Mouse (Mus musculus): ENCODE results near the gene Znfx1. TPM values are rescaled to one million over a fixed set of nuclear protein-coding genes. Genes with fewer than 3 reads are reported as not detected.

Znfx1 gene
- total and polyA plus RNA-seq, 2 experiments from 2014 or later, result 4.4 to 25.4 TPM

- DNase-seq (no peak), ATAC-seq (no peak)
- no peak for TF ChIP-seq CTCF (IDR thresholded peaks at IDR 0.05; ENCODE audit: low read depth)
- Histone ChIP-seq H3K9ac (no peak overlapping the region), H3K4me1 (ENCODE audit: insufficient read depth) (no peaks in the 10 kb centered on the region), H3K27me3 (ENCODE audit: insufficient read depth, low read length) (no peaks in the 10 kb centered on the region), H3K4me3 (ENCODE audit: low read depth, low read length) (no peak overlapping the region), H3K36me3 (ENCODE audit: insufficient read depth) (no peaks in the 10 kb centered on the region), H3K27ac (ENCODE audit: low read depth, low read length) (no peak overlapping the region), H3K4me2 (ENCODE audit: low read depth) (no peak overlapping the region), H3K9me3 (ENCODE audit: low read length) (no peaks in the 10 kb centered on the region)
- 91% methylated on average over 13 of the region's 13 CpGs for whole genome bisulfite sequencing
Observed at GRCm38 (mm10) chr2:167093171-167093900, 30.5 kb upstream of the Znfx1 start.

DNA sequence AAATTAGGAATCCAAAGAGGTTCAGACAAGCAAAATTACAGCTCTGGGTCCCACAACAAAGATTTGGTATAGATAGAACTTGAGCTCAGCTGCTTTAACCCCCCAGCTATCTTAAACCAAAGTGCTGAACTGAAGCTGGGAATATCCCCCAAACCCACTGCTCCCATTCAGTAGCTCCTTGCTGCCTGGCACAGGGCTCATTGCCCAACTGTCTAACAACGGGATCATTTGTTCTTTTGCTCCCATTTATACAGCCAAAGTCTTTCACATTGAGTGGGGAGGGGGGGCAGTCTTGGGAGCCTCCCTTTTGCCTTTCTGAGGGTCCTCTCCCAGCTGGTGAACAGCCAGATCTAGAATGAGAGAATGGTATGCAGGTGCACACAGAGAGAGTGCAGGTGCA is 27.5 kb upstream of the Znfx1 start:
- no peak overlapping the region for H3K27ac ChIP-seq (ENCODE audit: low read depth, low read length)
- no peaks in the 10 kb centered on the region for H3K4me1 ChIP-seq (ENCODE audit: insufficient read depth)
- no peak overlapping the region for H3K9ac ChIP-seq
- no peaks in the 10 kb centered on the region for H3K36me3 ChIP-seq (ENCODE audit: insufficient read depth)
- ATAC-seq, result no peak
- H3K9me3 ChIP-seq (ENCODE audit: low read length), result no peaks in the 10 kb centered on the region
- no peak overlapping the region for H3K4me3 ChIP-seq (ENCODE audit: low read depth, low read length)
- no peak overlapping the region for H3K4me2 ChIP-seq (ENCODE audit: low read depth)
- TF ChIP-seq CTCF (IDR thresholded peaks at IDR 0.05; ENCODE audit: low read depth), result no peak
- H3K27me3 ChIP-seq (ENCODE audit: insufficient read depth, low read length), result no peaks in the 10 kb centered on the region
- DNase-seq, result no peak
- WGBS, result 10% methylated on average over 1 of the region's 1 CpGs

GRCm38 (mm10) chr2:167086836-167087235 is 24.0 kb upstream of the Znfx1 start:
- Histone ChIP-seq H3K27ac (ENCODE audit: low read depth, low read length) (no peak overlapping the region), H3K27me3 (ENCODE audit: insufficient read depth, low read length) (no peaks in the 10 kb centered on the region), H3K4me1 (ENCODE audit: insufficient read depth) (no peaks in the 10 kb centered on the region), H3K36me3 (ENCODE audit: insufficient read depth) (no peaks in the 10 kb centered on the region), H3K9ac (no peak overlapping the region), H3K9me3 (ENCODE audit: low read length) (no peaks in the 10 kb centered on the region), H3K4me2 (ENCODE audit: low read depth) (no peak overlapping the region), H3K4me3 (ENCODE audit: low read depth, low read length) (no peak overlapping the region)
- TF ChIP-seq CTCF (IDR thresholded peaks at IDR 0.05; ENCODE audit: low read depth), result no peak
- DNase-seq (no peak), ATAC-seq (no peak)
- WGBS, result 91% methylated on average over 5 of the region's 5 CpGs

GRCm38 (mm10) chr2:167086092-167086491 is 23.3 kb upstream of the Znfx1 start:
- H3K27me3 ChIP-seq (ENCODE audit: insufficient read depth, low read length), result no peaks in the 10 kb centered on the region
- H3K27ac ChIP-seq (ENCODE audit: low read depth, low read length), result no peak overlapping the region
- no peaks in the 10 kb centered on the region for H3K36me3 ChIP-seq (ENCODE audit: insufficient read depth)
- H3K9me3 ChIP-seq (ENCODE audit: low read length), result no peaks in the 10 kb centered on the region
- whole genome bisulfite sequencing, result 78% methylated on average over 11 of the region's 11 CpGs
- no peak for DNase-seq
- TF ChIP-seq CTCF (IDR thresholded peaks at IDR 0.05; ENCODE audit: low read depth), result no peak
- H3K4me3 ChIP-seq (ENCODE audit: low read depth, low read length), result no peak overlapping the region
- no peak overlapping the region for H3K9ac ChIP-seq
- no peak overlapping the region for H3K4me2 ChIP-seq (ENCODE audit: low read depth)
- ATAC-seq, result no peak
- H3K4me1 ChIP-seq (ENCODE audit: insufficient read depth), result no peaks in the 10 kb centered on the region

DNA sequence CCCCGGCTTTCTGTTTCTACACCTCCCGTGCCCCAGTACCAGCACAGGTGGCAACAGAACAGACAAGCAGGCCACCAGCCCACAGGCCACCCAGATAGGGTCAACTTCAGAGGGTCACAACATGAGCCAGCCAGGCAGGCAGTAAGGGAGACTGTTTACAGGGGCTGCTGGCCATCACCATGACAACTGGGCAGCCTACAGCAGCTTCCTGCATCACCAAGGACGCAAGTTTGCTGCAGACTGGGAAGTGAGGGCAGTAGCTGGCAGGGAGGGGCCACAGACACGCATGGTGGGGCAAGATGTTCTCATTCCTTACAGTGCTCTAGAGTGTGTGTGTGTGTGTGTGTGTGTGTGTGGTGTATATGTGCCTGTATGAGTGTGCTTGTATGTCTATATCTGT is 18.8 kb upstream of the Znfx1 start:
- WGBS, result 31% methylated on average over 4 of the region's 4 CpGs
- Histone ChIP-seq H3K9ac (no peak overlapping the region), H3K4me3 (ENCODE audit: low read depth, low read length) (no peak overlapping the region), H3K27ac (ENCODE audit: low read depth, low read length) (no peak overlapping the region), H3K36me3 (ENCODE audit: insufficient read depth) (no peaks in the 10 kb centered on the region), H3K9me3 (ENCODE audit: low read length) (no peaks in the 10 kb centered on the region), H3K4me1 (ENCODE audit: insufficient read depth) (peaks cover 12% of the 10 kb centered on the region; the same call in 1 of the 2 replicates), H3K4me2 (ENCODE audit: low read depth) (no peak overlapping the region), H3K27me3 (ENCODE audit: insufficient read depth, low read length) (no peaks in the 10 kb centered on the region)
- TF ChIP-seq CTCF (IDR thresholded peaks at IDR 0.05; ENCODE audit: low read depth), result no peak
- DNase-seq, result peak; percentile 32
- peak; percentile 69 for ATAC-seq

DNA sequence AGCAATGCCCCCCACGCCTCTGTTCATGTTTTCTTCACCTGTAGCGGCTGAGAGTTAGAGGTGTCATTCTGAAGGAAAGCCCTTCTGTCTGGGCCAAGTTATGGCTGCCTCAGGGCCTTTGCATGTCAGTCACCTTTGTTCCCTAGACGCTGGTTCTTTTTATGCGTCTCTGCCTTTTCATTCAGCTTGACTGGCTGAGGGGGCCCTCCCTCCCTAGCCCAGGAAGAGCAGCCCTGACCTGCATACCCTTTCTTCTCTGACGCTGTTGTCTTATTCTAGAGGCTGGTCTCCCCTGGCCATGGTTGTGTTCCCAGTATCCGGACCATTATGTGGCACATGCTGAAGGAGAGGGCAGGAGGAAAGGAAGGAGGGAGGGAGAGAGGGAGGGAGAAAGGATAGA is 18.3 kb upstream of the Znfx1 start:
- no peaks in the 10 kb centered on the region for H3K36me3 ChIP-seq (ENCODE audit: insufficient read depth)
- H3K4me1 ChIP-seq (ENCODE audit: insufficient read depth), result peaks cover 12% of the 10 kb centered on the region; the same call in 1 of the 2 replicates
- H3K27ac ChIP-seq (ENCODE audit: low read depth, low read length), result no peak overlapping the region
- TF ChIP-seq CTCF (IDR thresholded peaks at IDR 0.05; ENCODE audit: low read depth), result no peak
- DNase-seq, result no peak
- ATAC-seq, result no peak
- no peak overlapping the region for H3K9ac ChIP-seq
- no peaks in the 10 kb centered on the region for H3K9me3 ChIP-seq (ENCODE audit: low read length)
- H3K27me3 ChIP-seq (ENCODE audit: insufficient read depth, low read length), result no peaks in the 10 kb centered on the region
- no peak overlapping the region for H3K4me2 ChIP-seq (ENCODE audit: low read depth)
- 50% methylated on average over 6 of the region's 6 CpGs for WGBS
- H3K4me3 ChIP-seq (ENCODE audit: low read depth, low read length), result no peak overlapping the region

DNA sequence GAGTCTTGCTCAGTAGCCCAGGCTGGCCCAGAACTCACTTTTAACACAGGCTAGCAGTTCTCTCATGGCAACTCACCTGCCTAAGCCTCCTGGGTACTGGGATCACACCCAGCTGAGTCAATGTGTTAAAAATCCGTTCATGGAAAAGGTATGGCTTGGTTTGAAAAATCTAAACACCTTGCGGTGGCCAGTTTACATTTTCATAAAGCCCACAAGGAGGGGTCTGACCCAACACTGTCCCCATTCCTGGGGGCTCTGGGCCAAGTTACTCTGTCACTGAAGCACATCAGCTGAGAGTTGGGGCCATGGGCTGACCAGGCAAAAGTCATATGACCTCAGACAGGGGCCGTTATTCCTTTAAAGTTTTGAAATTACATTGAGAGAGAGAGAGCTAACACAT is 17.6 kb upstream of the Znfx1 start:
- WGBS, result 80% methylated on average over 3 of the region's 3 CpGs
- Histone ChIP-seq H3K9ac (no peak overlapping the region), H3K9me3 (ENCODE audit: low read length) (no peaks in the 10 kb centered on the region), H3K27ac (ENCODE audit: low read depth, low read length) (no peak overlapping the region), H3K27me3 (ENCODE audit: insufficient read depth, low read length) (no peaks in the 10 kb centered on the region), H3K4me1 (ENCODE audit: insufficient read depth) (peaks cover 12% of the 10 kb centered on the region; the same call in 1 of the 2 replicates), H3K4me3 (ENCODE audit: low read depth, low read length) (no peak overlapping the region), H3K36me3 (ENCODE audit: insufficient read depth) (no peaks in the 10 kb centered on the region), H3K4me2 (ENCODE audit: low read depth) (no peak overlapping the region)
- TF ChIP-seq CTCF (IDR thresholded peaks at IDR 0.05; ENCODE audit: low read depth), result no peak
- ATAC-seq (no peak), DNase-seq (no peak)

All from forebrain, postnatal 0 days (tissue).